Mouse (Mus musculus): ENCODE measurements at regions not wholly inside any gene's neighbourhood (a gene's known extent, or its start where the extent isn't known, plus 50 kb on each side); places are given as distances from the start of the nearest gene placed in this dataset.

- TF ChIP-seq CTCF (IDR thresholded peaks at IDR 0.05; ENCODE audit: extremely low read depth, insufficient read length, insufficient replicate concordance, low read depth, low read length) (no peak), POLR2A (IDR thresholded peaks at IDR 0.05; ENCODE audit: low read depth, low read length) (no peak)
Measured at GRCm38 (mm10) chr17:72746411-72746810, 89.8 kb upstream of the Ypel5 start.

Measured in small intestine, adult 2 months (tissue).